Mouse (Mus musculus) neural tube, embryonic 12.5 days (tissue): ENCODE measurements around the gene Ppp6r2. TPM values are rescaled to one million over a fixed set of nuclear protein-coding genes. Genes with fewer than 3 reads are reported as not detected.

Experiments
- ATAC-seq: fragments of 200-750 bp; cut with Nextera tagmentation; 2 replicates; pipeline ENCODE4 v1.8.0; 2017; ENCODE audit warnings: low read depth, mild to moderate bottlenecking, moderate TSS enrichment, moderate library complexity; ENCODE audit not compliant: low FRiP score
- H3K27ac ChIP-seq: fragments of 300-500 bp; sonication (generic); 2 replicates; pipeline ENCODE4 v1.5.1; 2016
- H3K27me3 ChIP-seq: fragments of 300-500 bp; sonication (generic); replicated peaks from 2 replicates; pipeline ENCODE4 v1.6.1; 2016; ENCODE audit warnings: mild to moderate bottlenecking
- H3K36me3 ChIP-seq: fragments of 300-500 bp; sonication (generic); 2 replicates; pipeline ENCODE4 v1.6.1; 2016; ENCODE audit warnings: mild to moderate bottlenecking
- H3K4me1 ChIP-seq: fragments of 300-500 bp; sonication (generic); 2 replicates; pipeline ENCODE4 v1.6.1; 2016
- H3K4me2 ChIP-seq: fragments of 300-500 bp; sonication (generic); replicated peaks from 2 replicates; pipeline ENCODE4 v1.6.1; 2016; ENCODE audit warnings: mild to moderate bottlenecking
- H3K4me3 ChIP-seq: fragments of 300-500 bp; sonication (generic); 2 replicates; pipeline ENCODE4 v1.5.1; 2016
- H3K9ac ChIP-seq: fragments of 300-500 bp; sonication (generic); 2 replicates; pipeline ENCODE4 v1.6.1; 2016; ENCODE audit warnings: mild to moderate bottlenecking
- H3K9me3 ChIP-seq: fragments of 300-500 bp; sonication (generic); 2 replicates; pipeline ENCODE4 v1.6.1; 2016; ENCODE audit warnings: mild to moderate bottlenecking
- WGBS: fragments of 180-500 bp; shearing (Covaris S2); methylation state at CpG from one replicate; pipeline ENCODE4 v1.1.7; 2016; 5-methylcytosine and 5-hydroxymethylcytosine counted together
- polyA plus RNA-seq: library from polyadenylated mRNA; unstranded; fragments of >200 nt; fragmentation: Nextera tagmentation; extraction: Ambion mirVana; gene quantifications from 2 replicates; pipeline ENCODE4 v1.2.1, GENCODE M21; 2016

Gene Ppp6r2
- polyA plus RNA-seq, 1 experiment from 2014 or later, result 56.9 TPM

DNA sequence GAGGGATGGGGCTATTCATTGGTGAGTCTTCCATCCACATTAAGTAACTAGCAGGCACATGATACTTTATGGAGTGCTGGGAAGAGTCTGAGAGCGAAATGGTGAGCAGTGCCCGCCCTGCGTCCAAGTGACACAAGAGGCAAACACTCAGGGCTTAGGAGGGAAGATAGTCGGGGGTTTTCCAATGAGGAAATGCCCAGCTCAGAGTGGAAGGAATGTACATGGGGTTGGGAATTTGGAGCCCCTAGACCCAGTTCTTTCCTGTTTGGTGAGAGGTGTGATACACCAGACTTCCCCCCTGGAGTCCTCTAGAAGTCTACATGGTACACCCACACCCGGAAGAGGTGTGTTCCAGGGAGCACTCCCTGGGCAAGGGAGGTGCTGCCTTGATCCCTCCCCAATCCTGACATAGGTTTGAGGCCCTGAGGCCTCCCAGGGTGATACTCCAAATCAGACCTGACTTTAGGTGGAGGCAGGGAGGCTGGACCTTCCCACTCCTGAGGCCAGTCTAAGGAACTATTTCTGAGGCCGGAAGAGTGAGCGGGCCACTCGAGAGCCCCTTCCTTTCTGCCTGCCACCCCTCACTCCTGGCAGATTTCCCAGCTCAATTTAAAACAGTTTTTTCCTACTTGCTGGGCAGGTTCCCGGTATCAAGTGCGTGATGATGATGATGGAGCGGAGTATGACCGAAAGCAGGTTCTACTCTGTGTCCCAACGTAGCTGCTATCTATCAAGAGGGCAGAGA lies 35.8 kb upstream of the Ppp6r2 start:
- H3K4me3 ChIP-seq, result no peak overlapping the region
- no peak overlapping the region for H3K27ac ChIP-seq
- no peak for ATAC-seq
- no peak overlapping the region for H3K9ac ChIP-seq
- H3K27me3 ChIP-seq, result 0 out of 2 replicates have a peak, but pooled peaks cover 6% of the 10 kb centered on the region
- no peak overlapping the region for H3K4me2 ChIP-seq
- no peaks in the 10 kb centered on the region for H3K9me3 ChIP-seq
- peaks cover 81% of the 10 kb centered on the region for H3K4me1 ChIP-seq
- WGBS, result 87% methylated on average over 13 of the region's 13 CpGs
- H3K36me3 ChIP-seq, result 0 out of 2 replicates have a peak, but pooled peaks cover 1% of the 10 kb centered on the region

DNA sequence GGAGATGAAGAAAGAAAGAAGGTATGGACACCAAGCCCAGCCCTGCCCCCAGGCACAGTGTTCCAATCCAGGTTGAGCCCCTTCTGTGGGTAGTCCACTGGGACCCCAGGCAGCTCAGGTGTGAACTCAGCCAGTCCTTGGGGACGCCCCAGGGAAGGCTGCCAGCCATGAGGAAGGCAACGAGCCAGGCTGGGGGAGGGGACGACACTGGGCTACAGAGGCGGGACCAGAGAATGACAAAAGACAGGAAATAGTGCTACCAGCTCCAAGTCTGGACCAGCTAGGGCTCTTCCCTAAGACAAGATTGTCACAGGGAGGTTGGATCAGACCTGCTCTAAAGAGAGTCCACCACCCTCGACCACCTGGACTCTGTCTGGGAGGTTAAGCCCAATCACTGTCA lies 34.2 kb upstream of the Ppp6r2 start:
- Histone ChIP-seq H3K4me2 (peak overlapping the region; percentile 89), H3K27me3 (0 out of 2 replicates have a peak, but pooled peaks cover 6% of the 10 kb centered on the region), H3K9me3 (no peaks in the 10 kb centered on the region), H3K4me1 (peaks cover 77% of the 10 kb centered on the region), H3K36me3 (no peaks in the 10 kb centered on the region), H3K27ac (no peak overlapping the region), H3K4me3 (no peak overlapping the region), H3K9ac (no peak overlapping the region; the same call in 1 of the 2 replicates)
- ATAC-seq, result no peak
- 7% methylated on average over 5 of the region's 5 CpGs for WGBS

DNA sequence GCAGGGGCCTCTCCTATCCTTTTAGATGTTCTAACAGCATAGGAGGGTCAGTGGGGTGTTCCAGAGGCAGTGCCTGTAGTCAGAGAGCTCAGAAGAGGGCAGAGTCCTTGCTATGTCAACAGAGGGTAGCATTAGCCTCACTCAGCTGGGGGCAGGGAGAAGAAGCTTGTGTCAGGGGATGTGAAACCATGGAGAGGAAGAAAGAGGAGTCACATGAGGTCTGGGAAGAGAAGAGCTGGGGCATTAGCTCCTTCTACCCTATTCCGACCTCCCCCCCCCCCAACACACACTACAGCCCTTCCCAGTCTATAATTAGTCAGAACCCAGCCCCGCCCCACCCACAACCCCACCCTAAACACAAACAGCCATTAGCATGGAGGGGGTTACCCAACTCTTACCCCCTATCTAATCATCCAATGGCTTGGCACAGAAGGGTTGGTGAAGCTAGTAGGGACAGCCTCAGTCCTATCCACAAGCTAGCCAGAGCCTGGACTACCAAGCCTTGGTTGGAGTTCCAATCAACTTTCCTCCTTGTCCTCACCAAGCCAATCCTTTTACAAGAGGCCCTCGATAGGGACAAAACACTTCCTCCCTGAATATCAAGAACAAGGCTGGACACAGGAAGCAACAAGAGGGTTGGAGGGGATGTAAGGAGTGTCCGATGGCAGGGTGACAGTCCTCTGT lies 33.6 kb upstream of the Ppp6r2 start:
- Histone ChIP-seq H3K9me3 (no peaks in the 10 kb centered on the region), H3K36me3 (no peaks in the 10 kb centered on the region), H3K4me2 (peak overlapping the region; percentile 89), H3K27me3 (0 out of 2 replicates have a peak, but pooled peaks cover 6% of the 10 kb centered on the region), H3K4me3 (no peak overlapping the region), H3K9ac (peak overlapping the region; percentile 96; the same call in 1 of the 2 replicates), H3K4me1 (peaks cover 76% of the 10 kb centered on the region), H3K27ac (no peak overlapping the region)
- WGBS, result 79% methylated on average over 3 of the region's 4 CpGs
- ATAC-seq, result no peak

DNA sequence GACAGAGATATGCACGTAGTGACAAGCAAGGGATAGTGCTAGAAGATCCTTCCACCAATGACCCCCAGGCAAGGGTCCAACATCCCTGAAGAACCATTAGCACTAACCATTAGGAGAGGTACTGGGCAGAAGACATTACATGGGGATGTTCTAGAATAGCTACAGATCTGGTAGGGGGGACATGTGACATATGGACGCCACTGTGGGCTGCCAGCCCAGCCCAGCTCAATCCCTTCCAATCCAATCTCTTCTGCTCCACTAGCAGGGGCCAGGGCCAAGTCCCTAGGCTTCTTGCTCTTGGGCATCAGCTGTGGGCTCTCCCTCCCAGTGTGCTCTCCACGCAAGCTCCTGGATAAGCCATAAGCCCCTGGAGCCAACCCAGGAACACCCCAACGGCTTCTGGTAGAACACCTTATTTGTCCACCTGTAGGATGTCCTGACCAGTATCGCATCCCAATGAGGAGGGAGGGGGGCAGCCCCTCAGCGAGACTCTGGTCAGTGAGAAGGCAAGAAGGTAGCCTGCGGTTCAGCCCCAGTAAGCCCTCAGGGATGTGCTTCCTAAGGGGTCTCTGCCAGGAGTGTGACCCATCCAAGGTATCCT lies 33.0 kb upstream of the Ppp6r2 start:
- peak overlapping the region; percentile 83; the same call in 1 of the 2 replicates for H3K4me3 ChIP-seq
- 79% methylated on average over 7 of the region's 7 CpGs for WGBS
- peak overlapping the region; percentile 89 for H3K4me2 ChIP-seq
- H3K4me1 ChIP-seq, result peaks cover 69% of the 10 kb centered on the region
- no peak overlapping the region for H3K27ac ChIP-seq
- H3K9me3 ChIP-seq, result no peaks in the 10 kb centered on the region
- H3K9ac ChIP-seq, result peak overlapping the region; percentile 96; the same call in 1 of the 2 replicates
- ATAC-seq, result no peak
- H3K27me3 ChIP-seq, result 0 out of 2 replicates have a peak, but pooled peaks cover 6% of the 10 kb centered on the region
- no peaks in the 10 kb centered on the region for H3K36me3 ChIP-seq

DNA sequence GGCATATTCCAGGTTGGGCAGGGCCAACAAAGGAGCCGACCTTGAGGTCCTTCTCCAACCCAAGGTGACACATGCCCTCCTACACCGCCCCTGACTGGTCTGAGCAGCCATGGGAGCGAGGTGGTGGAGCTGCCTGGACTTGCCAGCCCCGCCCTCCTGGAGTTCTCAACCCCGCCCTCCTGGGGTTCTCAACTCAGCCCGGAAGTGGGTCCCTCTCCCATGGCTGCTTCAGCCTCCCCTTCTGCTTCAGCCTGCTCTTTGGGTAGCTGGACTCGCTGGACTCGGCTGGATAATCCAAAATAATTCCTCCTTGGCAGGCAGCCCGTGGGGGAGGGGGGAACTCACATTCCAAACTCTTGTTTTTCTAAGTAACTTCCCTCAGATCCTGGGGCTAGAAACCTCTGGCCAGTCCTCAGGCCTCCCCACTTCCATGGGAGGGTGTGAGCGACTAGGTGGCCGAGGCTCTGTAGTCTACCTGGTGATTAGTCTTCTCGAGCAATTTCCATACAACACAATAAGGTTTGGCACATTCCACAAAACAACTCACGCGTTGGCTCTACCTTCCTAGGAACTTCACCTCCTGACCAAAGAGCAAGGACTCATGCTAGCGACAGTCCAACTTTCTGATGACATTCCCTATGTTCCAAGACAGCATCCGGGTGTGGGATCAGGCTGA lies 32.3 kb upstream of the Ppp6r2 start:
- no peaks in the 10 kb centered on the region for H3K36me3 ChIP-seq
- peaks cover 62% of the 10 kb centered on the region for H3K4me1 ChIP-seq
- WGBS, result 7% methylated on average over 16 of the region's 16 CpGs
- peak overlapping the region; percentile 89 for H3K4me2 ChIP-seq
- no peak overlapping the region for H3K27ac ChIP-seq
- peak overlapping the region; percentile 96 for H3K9ac ChIP-seq
- no peaks in the 10 kb centered on the region for H3K9me3 ChIP-seq
- H3K4me3 ChIP-seq, result peak overlapping the region; percentile 83
- no peak for ATAC-seq
- H3K27me3 ChIP-seq, result 0 out of 2 replicates have a peak, but pooled peaks cover 6% of the 10 kb centered on the region

DNA sequence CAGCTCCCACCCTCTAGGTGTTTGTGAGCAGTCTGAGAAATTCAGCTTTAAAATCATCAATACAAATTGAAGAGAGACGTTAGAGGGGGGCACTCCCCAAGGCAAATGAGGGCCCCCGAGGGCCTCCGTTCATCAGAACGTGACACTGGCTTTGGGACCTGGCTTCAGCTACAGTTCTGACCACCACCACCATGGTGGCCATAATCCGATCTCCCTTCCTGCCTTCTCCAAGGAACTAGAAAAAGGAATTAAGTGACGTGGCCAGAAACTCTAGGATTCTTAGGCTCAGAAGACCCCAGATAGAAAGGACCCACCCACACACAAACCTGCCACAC lies 31.8 kb upstream of the Ppp6r2 start:
- Histone ChIP-seq H3K36me3 (peaks cover 3% of the 10 kb centered on the region), H3K4me3 (peak overlapping the region; percentile 83), H3K9me3 (no peaks in the 10 kb centered on the region), H3K27me3 (0 out of 2 replicates have a peak, but pooled peaks cover 5% of the 10 kb centered on the region), H3K4me2 (peak overlapping the region; percentile 89), H3K4me1 (peaks cover 57% of the 10 kb centered on the region), H3K27ac (no peak overlapping the region), H3K9ac (peak overlapping the region; percentile 96)
- WGBS, result 3% methylated on average over 6 of the region's 6 CpGs
- no peak for ATAC-seq

DNA sequence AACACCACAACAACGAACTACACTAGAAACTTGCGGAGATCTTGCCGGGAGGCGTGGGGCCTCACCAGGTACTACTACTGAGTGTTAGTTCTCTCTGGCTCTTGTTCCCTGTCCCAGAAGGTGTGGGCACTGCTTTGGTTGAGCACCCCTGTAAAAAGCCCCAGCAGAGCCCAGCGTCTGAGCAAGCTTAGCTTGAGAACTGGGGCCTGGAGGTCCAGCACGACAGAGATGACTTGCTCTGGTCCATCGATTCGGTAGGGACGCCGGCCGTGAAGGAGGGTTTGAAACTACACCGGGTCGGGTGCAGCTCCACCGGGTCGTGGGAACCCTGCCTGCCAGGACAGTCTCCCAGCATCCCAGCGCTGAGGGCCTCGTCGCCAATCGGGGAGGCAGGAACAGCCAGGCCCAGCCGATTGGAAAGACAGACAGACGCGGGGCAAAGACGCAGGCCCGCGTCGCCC lies 31.2 kb upstream of the Ppp6r2 start:
- WGBS, result under 1% methylated on average over 26 of the region's 26 CpGs
- peaks cover 52% of the 10 kb centered on the region for H3K4me1 ChIP-seq
- no peak; the same call in 1 of the 2 replicates for ATAC-seq

DNA sequence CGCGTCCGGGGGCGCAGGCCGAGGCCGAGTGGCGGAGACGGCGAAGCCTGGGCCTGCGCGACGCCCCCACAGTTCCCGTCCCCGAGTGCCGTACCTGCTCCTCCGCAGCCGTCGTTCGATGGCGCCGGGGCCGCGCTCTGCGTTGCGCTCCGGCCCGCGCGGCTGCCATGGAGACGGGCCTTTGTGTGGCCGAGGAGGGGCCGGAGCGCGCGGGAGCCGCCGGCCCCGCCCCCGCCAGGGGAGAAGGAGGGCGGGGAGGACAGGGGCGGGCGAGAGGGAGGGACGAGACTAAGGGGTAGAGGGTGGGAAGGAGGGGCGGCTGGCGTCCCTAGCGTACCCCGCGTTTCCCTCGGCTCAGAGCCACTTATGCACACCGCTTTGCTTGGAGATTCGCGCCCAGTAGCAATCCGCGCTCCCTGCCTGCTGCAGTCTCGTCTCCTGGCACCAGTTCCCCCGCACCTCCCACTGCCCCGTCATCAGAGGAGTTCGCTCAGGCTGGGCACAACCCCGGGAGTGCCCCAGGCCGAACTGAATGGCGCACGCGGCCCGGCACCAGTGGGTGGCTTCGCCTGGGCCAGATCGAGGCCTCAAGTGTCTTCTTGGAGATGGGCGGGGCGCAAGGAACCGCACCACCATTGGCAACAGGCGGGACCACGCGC lies 30.7 kb upstream of the Ppp6r2 start, which contains the start of gene Plxnb2:
TSS of gene Plxnb2 (minus strand) at position 218 of the 659 bp plus-strand sequence.
- H3K9me3 ChIP-seq, result no peaks in the 10 kb centered on the region
- peak within 1 kb of the TSS; percentile 84 for H3K27ac ChIP-seq
- under 1% methylated on average over 71 of the region's 72 CpGs for WGBS
- peaks cover 46% of the 10 kb centered on the region for H3K4me1 ChIP-seq
- peak; percentile 85 for ATAC-seq
- peaks cover 14% of the 10 kb centered on the region for H3K36me3 ChIP-seq
- H3K4me2 ChIP-seq, result peak within 1 kb of the TSS; percentile 89
- peak within 1 kb of the TSS; percentile 96 for H3K9ac ChIP-seq
- no peaks in the 10 kb centered on the region for H3K27me3 ChIP-seq
- peak within 1 kb of the TSS; percentile 83 for H3K4me3 ChIP-seq

More for the DNA sequence above, 31.2 kb upstream of the Ppp6r2 start:
- Histone ChIP-seq H3K9ac (peak overlapping the region; percentile 96), H3K27ac (peak overlapping the region; percentile 84), H3K9me3 (no peaks in the 10 kb centered on the region), H3K4me2 (peak overlapping the region; percentile 89), H3K4me3 (peak overlapping the region; percentile 83), H3K27me3 (no peaks in the 10 kb centered on the region), H3K36me3 (peaks cover 8% of the 10 kb centered on the region)

DNA sequence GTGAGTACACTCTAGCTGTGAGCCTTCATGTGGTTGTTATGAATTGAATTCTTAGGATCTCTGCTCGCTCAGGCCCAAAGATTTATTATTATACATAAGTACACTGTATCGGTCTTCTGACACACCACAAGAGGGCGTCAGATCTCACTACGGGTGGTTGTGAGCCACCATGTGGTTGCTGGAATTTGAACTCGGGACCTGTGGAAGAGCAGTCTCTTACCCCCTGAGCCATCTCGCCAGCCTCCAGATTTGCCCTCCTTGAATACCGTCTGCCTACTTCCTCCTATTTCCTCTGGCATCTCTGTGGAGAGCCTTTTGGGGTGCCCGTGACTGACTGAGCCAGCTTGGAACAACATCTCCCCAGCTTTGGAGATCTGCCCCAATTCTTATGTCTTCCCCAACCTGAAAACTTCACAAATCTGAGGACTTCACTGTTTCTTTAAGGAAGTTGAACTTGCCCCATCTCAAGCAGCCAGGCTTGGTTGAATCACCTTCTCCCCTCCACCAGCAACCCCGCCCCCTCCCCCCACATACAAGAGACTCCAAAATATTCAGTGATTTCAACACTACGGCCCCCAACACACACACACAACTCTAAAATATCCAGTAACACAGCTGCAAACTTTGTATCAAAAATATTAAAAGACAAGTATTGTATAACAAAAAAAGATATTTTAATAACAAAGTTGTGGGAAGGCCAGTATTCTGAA lies 29.6 kb upstream of the Ppp6r2 start:
- Histone ChIP-seq H3K9me3 (no peaks in the 10 kb centered on the region), H3K9ac (no peak overlapping the region), H3K36me3 (peaks cover 24% of the 10 kb centered on the region), H3K4me2 (peak overlapping the region; percentile 89), H3K27me3 (no peaks in the 10 kb centered on the region), H3K4me1 (peaks cover 42% of the 10 kb centered on the region), H3K27ac (no peak overlapping the region), H3K4me3 (no peak overlapping the region)
- ATAC-seq, result no peak
- 80% methylated on average over 10 of the region's 10 CpGs for WGBS

DNA sequence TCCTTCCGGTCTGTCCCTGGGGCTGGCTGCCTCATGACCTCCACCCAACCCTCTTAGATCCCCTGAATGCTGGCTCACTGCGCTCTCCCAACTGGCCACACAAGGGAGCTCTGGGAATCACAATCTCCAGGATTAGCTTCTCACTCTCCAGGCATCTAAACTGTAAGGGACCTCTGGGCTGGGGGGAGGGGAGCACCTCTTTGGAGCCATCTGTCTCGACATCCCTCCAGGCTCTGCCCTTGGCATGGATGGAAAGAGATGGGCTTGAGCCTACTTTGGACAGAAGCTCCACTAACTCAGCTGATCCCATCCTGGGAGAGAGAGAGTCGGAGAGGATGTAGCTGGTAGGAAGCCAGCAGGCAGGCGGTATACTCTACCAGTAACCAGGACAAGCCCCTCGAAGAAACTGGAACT lies 29.0 kb upstream of the Ppp6r2 start:
- 47% methylated on average over 6 of the region's 6 CpGs for WGBS
- H3K27me3 ChIP-seq, result no peaks in the 10 kb centered on the region
- H3K4me1 ChIP-seq, result peaks cover 35% of the 10 kb centered on the region
- no peaks in the 10 kb centered on the region for H3K9me3 ChIP-seq
- 0 out of 2 replicates have a peak overlapping the region, but pooled peaks have one; percentile 14 for H3K4me2 ChIP-seq
- no peak overlapping the region for H3K4me3 ChIP-seq
- peaks cover 30% of the 10 kb centered on the region for H3K36me3 ChIP-seq
- no peak overlapping the region for H3K27ac ChIP-seq
- H3K9ac ChIP-seq, result no peak overlapping the region
- no peak for ATAC-seq

DNA sequence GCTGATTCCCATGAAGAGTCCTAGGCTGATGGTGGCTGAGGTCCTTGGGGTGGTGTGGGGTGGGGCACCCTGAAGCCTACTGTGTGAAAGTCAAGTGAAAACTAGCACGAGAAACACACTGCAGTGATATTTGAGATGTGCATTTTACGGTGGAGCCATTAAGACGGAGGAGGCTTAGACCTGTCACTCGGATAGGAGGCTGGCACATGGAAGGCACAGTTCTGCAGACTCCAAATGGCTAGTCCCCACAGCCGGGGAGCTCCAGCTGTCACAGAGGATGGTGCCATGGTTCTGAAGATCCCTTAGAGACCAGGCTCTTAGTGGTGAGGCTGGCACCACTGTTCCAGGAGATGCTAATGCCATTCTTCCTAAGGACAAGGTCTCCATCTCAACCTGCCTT lies 28.5 kb upstream of the Ppp6r2 start:
- no peak for ATAC-seq
- H3K27me3 ChIP-seq, result no peaks in the 10 kb centered on the region
- no peak overlapping the region for H3K27ac ChIP-seq
- WGBS, result 68% methylated on average over 5 of the region's 5 CpGs
- 0 out of 2 replicates have a peak overlapping the region, but pooled peaks have one; percentile 14 for H3K4me2 ChIP-seq
- H3K9me3 ChIP-seq, result no peaks in the 10 kb centered on the region
- H3K9ac ChIP-seq, result no peak overlapping the region
- H3K4me3 ChIP-seq, result no peak overlapping the region
- H3K36me3 ChIP-seq, result peaks cover 32% of the 10 kb centered on the region
- H3K4me1 ChIP-seq, result peaks cover 30% of the 10 kb centered on the region
